Mouse (Mus musculus): ENCODE results near the gene Clk3.

- TF ChIP-seq CTCF (IDR thresholded peaks at IDR 0.05; ENCODE audit: low read depth, low read length) (no peak), TAL1 (conservative IDR thresholded peaks at IDR 0.05; ENCODE audit: low read depth, low read length) (no peak), GATA1 (IDR thresholded peaks at IDR 0.05; ENCODE audit: borderline replicate concordance, low read length) (no peak), POLR2AphosphoS5 (IDR thresholded peaks at IDR 0.05; ENCODE audit: insufficient replicate concordance, low read depth, low read length) (no peak)
Observed at GRCm38 (mm10) chr9:57803047-57803446, 37.4 kb upstream of the Clk3 start.

Measured in G1E (cell line).